In genomic region chr13:118716265-118716664, GRCm38 (mm10) we compare ENCODE assay signal across 9 mouse cellular contexts. TPM values are rescaled to one million over a fixed set of nuclear protein-coding genes. Genes with fewer than 3 reads are reported as not detected.
DNase-seq lines count a peak whose midpoint lies in the region; ATAC-seq lines count a peak whose summit lies in the region.
"Had no signal": no experiment of that assay in that cellular context is flagged by ENCODE, and none has a peak within 500 bp of the region (broad histone marks: within the 10 kb centered on the region; RNA-seq: fewer than 3 reads in every experiment).

No protein-coding gene starts in this region.

- intact Hi-C loops in gastrocnemius, postnatal 36 days (cut with DNase I): no loop called here

- H3K9me3 ChIP-seq in heart, embryonic 14.5 days (ENCODE audit: control insufficient read depth, low read length): no peaks in the 10 kb centered on the region
- H3K9me3 ChIP-seq in hindbrain, embryonic 10.5 days: no peaks in the 10 kb centered on the region
- H3K9me3 ChIP-seq in midbrain, embryonic 14.5 days (ENCODE audit: control insufficient read depth, low read length): no peaks in the 10 kb centered on the region

- peak overlapping the region in 1 of 2 experiments; percentile 53; a peak in 2 of 4 replicates for H3K4me3 ChIP-seq in heart, embryonic 14.5 days (ENCODE audit: control insufficient read depth in 1 of 2, insufficient read depth in 1 of 2, low read depth in 1 of 2, low read length in 2 of 2)
- peak overlapping the region; percentile 63 for H3K4me3 ChIP-seq in hindbrain, embryonic 10.5 days
- peak overlapping the region; percentile 49; the same call in 1 of the 2 replicates for H3K4me3 ChIP-seq in midbrain, embryonic 14.5 days (replicated peaks; ENCODE audit: low read depth, low read length)

- H3K27me3 ChIP-seq in heart, embryonic 14.5 days (ENCODE audit: control insufficient read depth, insufficient read depth, low read length): peaks cover 18% of the 10 kb centered on the region
- peaks cover 41% of the 10 kb centered on the region for H3K27me3 ChIP-seq in hindbrain, embryonic 10.5 days (ENCODE audit: insufficient read depth, poor library complexity, severe bottlenecking)
- peaks cover 16% of the 10 kb centered on the region; the same call in 1 of the 2 replicates for H3K27me3 ChIP-seq in midbrain, embryonic 14.5 days (ENCODE audit: control insufficient read depth, insufficient read depth, low read length)

- H3K9ac ChIP-seq in heart, embryonic 14.5 days (ENCODE audit: low read length): no peak overlapping the region
- H3K9ac ChIP-seq in midbrain, embryonic 14.5 days (replicated peaks; ENCODE audit: low read length): no peak overlapping the region

- H3K27ac ChIP-seq in heart, embryonic 14.5 days (replicated peaks in 1 of 2; ENCODE audit: control insufficient read depth in 1 of 2, insufficient read depth in 1 of 2, low read depth in 2 of 2, low read length in 2 of 2): no peak overlapping the region
- H3K27ac ChIP-seq in hindbrain, embryonic 10.5 days: no peak overlapping the region
- H3K27ac ChIP-seq in midbrain, embryonic 14.5 days (replicated peaks; ENCODE audit: low read depth, low read length): no peak overlapping the region

- no peak for ATAC-seq in heart, embryonic 14.5 days (ENCODE audit: insufficient number of reproducible peaks, insufficient read depth, low FRiP score, low read depth)
- no peak for ATAC-seq in midbrain, embryonic 14.5 days (ENCODE audit: low FRiP score, low TSS enrichment)
- ATAC-seq: CD4-positive, CD25-positive, alpha-beta regulatory T cell, adult 4 months had no signal

- 17% methylated on average over 8 of the region's 8 CpGs for WGBS in heart, embryonic 14.5 days
- 4% methylated on average over 8 of the region's 8 CpGs for WGBS in hindbrain, embryonic 10.5 days
- 6% methylated on average over 8 of the region's 8 CpGs for WGBS in midbrain, embryonic 14.5 days

- H3K4me2 ChIP-seq in heart, embryonic 14.5 days (ENCODE audit: low read length): peak overlapping the region; percentile 99
- H3K4me2 ChIP-seq in midbrain, embryonic 14.5 days (ENCODE audit: low read length): peak overlapping the region; percentile 91

- H3K36me3 ChIP-seq in heart, embryonic 14.5 days (ENCODE audit: control insufficient read depth, insufficient read depth, low read length): no peaks in the 10 kb centered on the region
- no peaks in the 10 kb centered on the region for H3K36me3 ChIP-seq in hindbrain, embryonic 10.5 days
- H3K36me3 ChIP-seq in midbrain, embryonic 14.5 days (ENCODE audit: control insufficient read depth, insufficient read depth, low read length): no peaks in the 10 kb centered on the region

- H3K4me1 ChIP-seq in heart, embryonic 14.5 days (ENCODE audit: control insufficient read depth in 2 of 2, insufficient read depth in 2 of 2, low read length in 2 of 2): peaks cover 12 to 20% of the 10 kb centered on the region in 2 experiments
- peaks cover 34% of the 10 kb centered on the region for H3K4me1 ChIP-seq in hindbrain, embryonic 10.5 days (replicated peaks)
- peaks cover 18% of the 10 kb centered on the region; the same call in 1 of the 2 replicates for H3K4me1 ChIP-seq in midbrain, embryonic 14.5 days (ENCODE audit: control insufficient read depth, insufficient read depth, low read length)

- DNase-seq in heart, adult 11 months: no peak
- DNase-seq in brain, adult 2 months (ENCODE audit: low read depth, low spot score): peak; percentile 2
- DNase-seq in hindbrain, embryonic 10.5 days (ENCODE audit: low spot score): peak; percentile 18
- DNase-seq in midbrain, embryonic 14.5 days: peak; percentile 19
- DNase-seq in adrenal gland, postnatal 25 days: no peak
- DNase-seq in right cerebral cortex, adult 18-20 months: no peak
- no peak for DNase-seq in gastrocnemius, postnatal 36 days

RNA-seq across cellular contexts. Expression of gene Fgf10, which starts 46.7 kb away (rescaled TPM):
- 0.09 and 0.19 TPM in 2 replicates for polyA plus RNA-seq in heart, embryonic 14.5 days (2014; fragmentation: Nextera tagmentation; extraction: Ambion mirVana)
- 3.9 and 5.2 TPM in 2 replicates for polyA plus RNA-seq in hindbrain, embryonic 10.5 days (2016; fragmentation: Nextera tagmentation; extraction: Ambion mirVana)
- 0.73 and 0.92 TPM in 2 replicates for polyA plus RNA-seq in midbrain, embryonic 14.5 days (2014; fragmentation: Nextera tagmentation; extraction: Ambion mirVana)
- total RNA-seq in adrenal gland, postnatal 25 days (2021): 0.81 and 1.1 TPM in 2 replicates
- under 1 TPM; 0.20 to 0.23 TPM for total RNA-seq in gastrocnemius, postnatal 36 days (2021)

Comparison
In these comparisons a context has a peak if more than half of its experiments do, and no peak if none do; other contexts are left out.
1. DNase-seq: peak in brain, adult 2 months (single experiment), hindbrain, embryonic 10.5 days (single experiment) and midbrain, embryonic 14.5 days (single experiment); none in heart, adult 11 months (single experiment), adrenal gland, postnatal 25 days (single experiment), right cerebral cortex, adult 18-20 months (single experiment) and gastrocnemius, postnatal 36 days (0 of 2).